Mouse (Mus musculus): Measurements from ENCODE around the gene Mthfd2.

The Mthfd2 gene

GRCm38 (mm10) chr6:83327591-83328190, 2.0 kb upstream of the Mthfd2 start:
- no peak for DNase-seq

- no peak for DNase-seq
Measured at GRCm38 (mm10) chr6:83326761-83327160, 1.1 kb upstream of the Mthfd2 start.

- no peak for DNase-seq
Measured at GRCm38 (mm10) chr6:83326394-83326736, 657 bp upstream of the Mthfd2 start.

DNA sequence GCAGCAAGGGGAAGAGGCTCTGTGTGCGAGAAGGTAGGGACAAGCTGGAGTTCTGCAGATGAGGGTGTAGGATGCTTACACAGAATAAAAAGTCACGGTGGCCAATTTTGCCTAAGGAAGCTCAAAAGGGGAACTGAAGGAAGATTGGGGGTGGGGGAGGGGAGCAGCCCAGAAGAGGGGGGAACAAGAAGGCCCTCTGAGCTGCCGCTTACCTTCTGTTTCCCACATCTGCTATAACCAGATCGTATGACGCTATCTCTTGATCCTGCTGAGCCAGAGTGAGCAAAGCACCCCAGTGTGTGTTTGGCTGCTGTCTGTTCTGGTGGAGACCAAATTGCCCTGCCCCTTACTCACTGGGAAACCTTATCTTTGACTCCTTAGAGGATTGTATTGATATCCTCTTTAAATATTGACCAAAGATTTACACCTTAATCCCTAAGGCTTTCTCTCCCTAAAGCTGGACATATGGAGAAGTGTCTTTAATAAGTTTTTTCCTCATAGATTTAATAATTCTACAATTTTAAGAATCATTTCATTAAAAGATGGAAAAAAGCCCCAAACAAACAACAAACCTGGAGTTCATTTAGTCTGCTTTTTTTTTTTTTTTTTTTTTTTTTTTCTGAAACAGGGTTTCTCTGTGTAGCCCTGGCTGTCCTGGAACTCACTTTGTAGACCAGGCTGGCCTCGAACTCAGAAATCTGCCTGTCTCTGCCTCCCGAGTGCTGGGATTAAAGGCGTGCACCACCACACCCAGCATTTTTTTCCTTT, 1.9 kb downstream of the Mthfd2 start:
- DNase-seq = no peak

GRCm38 (mm10) chr6:83322794-83323193, 2.9 kb downstream of the Mthfd2 start:
- no peak for DNase-seq

GRCm38 (mm10) chr6:83321927-83322326, 3.8 kb downstream of the Mthfd2 start:
- no peak for DNase-seq

GRCm38 (mm10) chr6:83317108-83317741, 8.5 kb downstream of the Mthfd2 start:
- DNase-seq = peak; percentile 93

DNA sequence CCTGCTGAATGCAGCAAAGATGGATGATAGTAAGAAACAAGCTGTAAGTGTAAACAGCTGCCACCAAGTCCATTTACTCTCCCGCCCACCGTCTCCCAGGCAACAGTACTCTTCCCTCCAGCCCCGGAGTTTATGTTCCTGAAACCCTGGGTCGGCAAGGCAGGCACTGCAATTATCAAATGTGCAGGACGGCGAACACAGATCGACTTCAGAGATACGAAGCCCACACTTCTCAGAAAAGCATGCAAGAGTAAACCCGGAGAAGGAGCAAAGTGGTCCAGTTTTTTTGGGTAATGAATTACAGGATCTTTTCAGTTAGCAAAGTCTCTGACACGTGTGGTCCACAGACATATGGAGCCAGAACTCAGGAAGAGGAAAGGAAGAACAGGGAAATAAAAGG, 9.7 kb downstream of the Mthfd2 start:
- DNase-seq = no peak

GRCm38 (mm10) chr6:83315293-83315692, 10.4 kb downstream of the Mthfd2 start:
- DNase-seq = no peak

DNA sequence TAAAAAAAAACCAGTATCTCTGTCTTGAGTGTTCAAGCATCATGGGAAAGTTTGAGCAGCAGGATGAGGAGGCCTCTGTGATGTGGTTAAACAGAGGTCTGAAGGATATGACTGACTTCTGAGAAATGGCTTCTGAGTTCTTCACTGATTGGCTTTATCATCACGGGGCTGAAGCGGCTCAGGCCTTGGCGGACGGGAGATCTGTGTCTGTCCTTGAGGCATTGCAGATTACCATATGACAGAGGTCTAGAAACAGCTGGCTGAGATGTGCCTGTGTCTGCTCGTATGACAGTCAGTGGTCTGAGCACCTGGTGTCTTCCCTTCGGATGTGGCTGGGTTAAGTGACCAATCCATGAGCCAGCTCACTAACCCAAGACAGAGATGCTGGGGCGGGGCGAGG, 13.2 kb downstream of the Mthfd2 start:
- no peak for DNase-seq

DNA sequence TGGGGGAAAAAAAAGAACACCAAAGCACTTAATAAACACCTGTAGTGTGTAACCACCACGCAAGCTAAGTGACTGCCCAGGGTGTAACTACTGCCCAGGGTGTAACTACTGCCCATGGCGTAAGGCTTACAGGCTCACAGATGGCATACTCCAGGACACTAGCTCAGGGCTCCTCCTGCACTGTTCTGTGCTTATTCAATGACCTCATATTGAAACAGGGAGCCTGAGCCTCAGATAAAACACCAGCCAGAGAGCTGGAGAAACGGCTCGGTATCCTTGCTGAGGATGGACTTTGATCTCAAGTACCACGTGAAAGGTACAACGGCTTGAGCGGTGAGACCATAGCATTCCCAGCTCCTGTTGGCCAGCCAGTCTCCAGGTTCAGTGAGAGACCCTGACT, 13.7 kb downstream of the Mthfd2 start:
- DNase-seq = no peak

- no peak for DNase-seq
Measured at GRCm38 (mm10) chr6:83311206-83311605, 14.5 kb downstream of the Mthfd2 start.

- no peak for DNase-seq
Measured at GRCm38 (mm10) chr6:83309017-83309416, 16.7 kb downstream of the Mthfd2 start.

DNA sequence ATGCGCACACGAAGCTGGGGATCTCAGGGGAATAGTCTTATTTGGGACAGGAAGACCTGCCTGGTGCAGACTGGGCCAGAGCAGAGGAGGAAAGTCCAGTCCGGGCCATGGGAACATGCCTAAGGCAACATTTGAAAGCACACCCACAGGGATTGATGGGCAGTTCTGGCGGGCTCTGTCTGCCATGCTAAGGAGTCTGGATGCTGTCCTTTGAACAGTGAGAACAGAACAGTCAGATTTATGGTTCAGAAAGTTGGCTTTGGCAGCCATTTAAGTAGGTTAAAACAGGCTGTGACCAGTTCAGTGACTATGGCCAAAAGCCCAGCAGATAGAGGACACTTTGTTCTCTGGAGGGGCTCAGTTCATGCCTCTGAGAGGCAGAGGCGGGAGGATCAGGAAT, 23.4 kb downstream of the Mthfd2 start:
- no peak for DNase-seq

DNA sequence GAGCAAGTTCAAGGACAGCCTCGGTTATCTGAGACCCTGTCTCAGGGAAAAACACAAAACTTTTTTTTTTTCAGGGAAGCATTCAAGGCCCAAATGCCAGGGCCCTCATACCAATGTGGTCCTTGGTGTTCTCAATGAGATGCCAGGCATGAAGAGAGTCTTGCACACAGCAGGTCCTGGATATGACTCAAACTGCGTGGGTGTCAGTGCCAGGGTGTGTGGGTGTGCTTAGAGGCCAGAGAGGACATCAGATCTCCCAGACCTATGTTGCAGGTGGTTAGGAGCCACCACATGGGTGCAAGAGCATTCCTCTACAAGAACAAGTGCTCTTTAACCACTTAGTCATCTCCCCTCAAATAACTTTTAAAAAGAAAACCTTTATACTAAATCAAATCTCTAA, 24.4 kb downstream of the Mthfd2 start:
- DNase-seq = no peak

DNA sequence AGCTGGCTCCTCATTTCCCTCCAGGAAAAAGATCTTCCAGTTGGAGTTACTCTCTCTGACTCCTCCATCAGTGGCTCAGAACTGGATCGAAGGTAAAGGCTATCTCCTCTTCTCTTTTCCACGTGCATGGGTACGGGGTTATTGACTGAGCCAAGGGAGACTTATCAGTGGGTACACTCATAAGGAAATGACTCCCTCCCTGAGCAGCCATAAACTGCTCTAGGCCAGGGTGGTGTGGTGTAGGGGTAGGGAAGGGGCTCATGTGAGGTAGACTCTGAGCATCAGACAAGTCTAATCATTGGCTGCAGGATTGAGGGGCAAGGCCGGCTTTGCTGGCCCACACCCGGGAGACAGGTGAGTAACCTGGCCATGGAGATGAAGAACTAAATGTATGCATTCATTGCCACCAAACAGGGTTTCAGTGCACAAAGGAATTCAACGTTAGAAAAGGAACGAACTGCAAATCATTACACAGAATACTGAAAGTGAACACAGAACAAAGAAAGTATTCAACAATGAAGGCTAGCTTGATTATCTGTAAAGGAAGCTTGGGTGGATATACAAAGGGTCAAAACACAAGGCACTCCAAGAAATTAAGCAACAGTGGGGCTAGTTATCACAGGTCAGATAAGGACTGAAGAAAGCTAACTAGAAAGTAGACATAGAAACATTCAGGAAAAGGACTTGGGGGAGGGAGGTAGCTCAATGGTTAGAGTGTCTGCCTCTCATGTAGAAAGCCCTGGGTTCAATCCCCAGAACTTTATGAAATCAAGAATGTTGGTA, 25.1 kb downstream of the Mthfd2 start:
- no peak for DNase-seq

GRCm38 (mm10) chr6:83280256-83280955, 45.3 kb downstream of the Mthfd2 start:
- no peak for DNase-seq

GRCm38 (mm10) chr6:83278881-83279280, 46.8 kb downstream of the Mthfd2 start:
- DNase-seq = no peak

DNA sequence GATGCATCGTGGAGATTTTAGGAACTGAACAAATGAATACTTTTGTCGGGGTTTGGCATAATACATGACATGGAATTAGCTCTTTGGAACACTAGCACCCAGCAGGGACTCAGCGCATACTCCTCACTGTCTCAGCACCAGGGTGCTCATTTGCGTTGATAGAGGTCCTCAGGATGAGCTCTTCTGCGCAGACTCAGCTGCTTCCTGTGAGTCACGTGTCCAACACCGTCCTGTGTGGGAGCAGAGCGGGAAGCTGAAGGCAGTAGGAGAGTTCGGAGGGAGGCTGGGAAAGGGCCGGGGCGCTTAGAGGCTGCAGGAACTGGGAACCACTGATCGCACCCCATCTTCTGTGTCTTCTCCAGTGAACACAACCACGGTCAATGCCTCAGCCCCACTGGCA, 48.6 kb downstream of the Mthfd2 start:
- no peak for DNase-seq

- DNase-seq = no peak
Measured at GRCm38 (mm10) chr6:83273733-83274132, 52.0 kb downstream of the Mthfd2 start.

GRCm38 (mm10) chr6:83268144-83269010, 57.3 kb downstream of the Mthfd2 start:
- DNase-seq = peak; percentile 94

GRCm38 (mm10) chr6:83267616-83268015, 58.1 kb downstream of the Mthfd2 start:
- DNase-seq = no peak
